Mouse (Mus musculus) cerebellum, adult 18-20 months (tissue): ENCODE measurements at regions not wholly inside any gene's neighbourhood (a gene's known extent, or its start where the extent isn't known, plus 50 kb on each side); places are given as distances from the start of the nearest gene placed in this dataset.

ENCODE experiments used
- DNase-seq, 2 experiments: peaks; one replicate each; pipeline ENCODE4 v3.0.0; 2021

DNA sequence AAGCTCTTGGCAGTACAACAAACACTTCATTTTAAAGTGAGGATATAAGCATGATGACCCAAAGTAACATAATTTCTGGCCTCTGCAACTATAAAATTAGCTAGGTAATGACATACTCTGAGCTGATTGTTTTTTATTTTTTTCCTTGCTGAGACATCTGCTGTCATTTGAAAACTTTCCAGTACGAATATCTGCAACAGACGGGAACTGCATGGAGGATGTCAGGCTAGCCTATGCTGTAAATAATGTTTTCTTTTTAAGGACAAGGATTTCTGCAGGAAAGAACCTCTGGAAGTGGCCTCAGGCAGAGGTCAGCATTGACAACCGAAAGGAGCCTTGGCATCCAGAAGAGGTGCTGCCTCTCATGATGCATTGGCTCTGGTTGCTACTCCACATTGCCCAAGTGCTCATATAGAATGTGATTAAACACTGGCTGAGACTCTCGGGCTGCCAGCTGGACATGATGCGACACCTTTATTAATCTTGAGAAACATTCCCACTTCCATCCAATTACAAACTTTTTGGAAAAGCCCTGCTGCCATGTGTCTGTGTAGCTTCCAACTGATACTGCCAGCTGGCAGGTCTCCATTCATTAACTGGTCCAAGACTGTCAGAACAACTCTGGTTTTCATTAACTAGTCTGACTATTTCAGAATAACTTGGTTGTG, 837.9 kb downstream of the Ryr2 start:
- DNase-seq = peak; percentile 21 to 37

DNA sequence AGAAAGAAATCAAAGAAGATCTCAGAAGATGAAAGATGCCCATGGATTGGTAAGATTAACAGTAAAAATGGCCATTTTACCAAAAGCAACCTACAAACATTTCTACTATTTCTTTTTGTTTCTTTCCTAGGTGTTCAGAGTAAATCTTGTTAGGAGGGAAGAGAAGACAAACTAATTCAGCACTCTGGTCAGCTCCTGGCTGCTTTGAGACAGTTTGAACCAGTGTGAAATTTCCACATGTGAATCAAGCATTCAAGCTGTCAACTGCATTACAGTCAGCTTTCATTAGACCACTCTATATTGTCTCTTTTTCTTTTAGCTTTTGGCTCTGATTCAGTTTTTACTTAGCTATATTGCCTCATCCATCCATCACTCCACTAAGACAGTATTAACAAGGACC, 859.2 kb downstream of the Ryr2 start:
- DNase-seq = no peak

DNA sequence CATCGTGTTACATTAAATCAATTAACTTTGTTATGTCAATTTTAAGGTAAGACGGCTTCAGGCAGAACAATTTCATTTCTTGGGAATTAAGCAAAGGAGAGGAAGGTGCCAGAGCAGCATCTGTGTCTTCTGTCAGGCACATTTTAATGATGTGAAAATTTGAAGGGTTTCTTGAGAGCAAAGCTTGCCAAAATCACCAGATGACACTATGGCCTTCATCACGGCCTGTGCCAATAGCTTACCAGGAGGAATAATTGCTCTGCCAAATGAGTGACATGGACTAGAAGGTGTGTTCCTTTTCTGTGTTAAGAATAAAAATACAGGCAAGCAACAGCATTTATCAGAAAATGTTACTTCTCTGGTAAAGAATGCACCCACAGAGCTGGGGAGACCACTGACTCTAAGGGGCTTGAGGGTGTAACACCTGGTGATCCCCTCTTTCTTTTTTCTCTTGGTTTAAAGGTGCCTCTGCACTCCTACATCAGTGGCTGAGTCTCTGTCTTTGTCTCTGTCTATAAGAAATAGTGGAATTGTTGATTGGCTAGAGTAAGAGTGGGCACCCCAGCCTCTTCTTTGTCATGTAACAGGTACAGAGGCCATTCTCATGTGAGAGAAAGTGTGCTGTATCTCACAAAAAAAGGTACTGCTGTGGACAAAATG, 856.2 kb upstream of the Chrm3 start:
- DNase-seq = peak; percentile 67

DNA sequence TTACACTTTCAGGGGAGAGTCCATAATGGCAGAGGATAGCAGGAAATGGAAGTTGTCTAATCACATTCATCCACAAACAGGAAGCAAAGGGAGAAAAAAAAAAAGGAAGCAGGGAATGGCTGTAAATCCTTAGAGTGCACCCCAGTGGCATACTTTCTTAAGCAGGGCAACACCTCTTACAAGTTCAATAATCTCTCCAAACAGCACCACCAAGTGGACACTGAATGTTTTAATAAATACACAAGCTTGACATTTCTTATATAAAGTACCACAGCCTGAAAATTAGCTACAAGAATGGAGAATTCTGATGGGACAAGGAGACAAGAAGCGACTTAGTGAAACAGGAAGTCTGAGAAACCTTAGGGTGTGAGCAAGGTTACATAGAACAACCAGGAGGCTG, 849.5 kb upstream of the Chrm3 start:
- no peak for DNase-seq

DNA sequence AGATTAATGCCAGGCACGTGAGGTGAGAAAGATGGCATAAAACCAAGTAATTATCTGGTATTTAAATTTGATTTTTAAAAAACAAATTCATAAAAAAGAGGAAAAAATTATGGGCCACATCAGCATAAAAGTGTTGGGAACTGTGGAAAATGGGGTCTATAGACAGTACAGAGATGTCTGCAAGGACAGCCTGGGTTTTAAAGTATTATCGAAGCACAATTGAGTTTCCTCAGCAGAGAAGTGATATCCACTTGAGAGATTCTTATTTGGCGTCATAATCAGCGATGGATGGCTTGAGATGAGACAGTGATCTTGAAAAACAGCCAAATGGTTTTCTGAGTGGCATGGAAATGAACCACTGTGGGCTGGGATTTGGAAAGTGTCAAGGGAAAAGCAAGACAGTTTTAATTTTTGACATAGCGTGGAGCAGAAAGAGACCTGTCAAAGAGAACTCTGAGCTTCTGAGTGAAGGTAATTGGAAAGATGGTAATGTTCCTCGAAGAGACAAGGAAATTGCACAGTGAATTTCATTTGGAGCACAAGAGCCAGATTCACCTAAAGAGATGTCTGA, 844.7 kb upstream of the Chrm3 start:
- no peak for DNase-seq

DNA sequence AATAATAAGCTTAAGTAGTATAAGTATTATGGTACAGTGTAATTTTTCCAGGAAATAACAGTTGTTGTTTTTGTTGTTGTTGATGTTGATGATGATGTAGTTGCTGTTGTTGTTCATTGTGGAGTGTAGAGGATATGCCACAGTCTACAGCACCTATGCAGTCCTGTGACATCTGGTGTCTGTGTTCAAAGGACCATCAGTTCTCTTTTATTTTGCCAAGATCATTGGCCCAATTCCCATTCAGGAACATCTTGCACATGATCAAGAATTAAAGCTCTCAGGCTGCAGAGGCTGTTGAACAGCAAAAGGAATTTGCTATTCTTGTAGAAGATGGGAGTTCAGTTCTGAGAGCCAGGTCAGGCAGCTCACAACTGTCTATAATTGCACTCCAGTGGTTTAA, 841.3 kb upstream of the Chrm3 start:
- no peak for DNase-seq

DNA sequence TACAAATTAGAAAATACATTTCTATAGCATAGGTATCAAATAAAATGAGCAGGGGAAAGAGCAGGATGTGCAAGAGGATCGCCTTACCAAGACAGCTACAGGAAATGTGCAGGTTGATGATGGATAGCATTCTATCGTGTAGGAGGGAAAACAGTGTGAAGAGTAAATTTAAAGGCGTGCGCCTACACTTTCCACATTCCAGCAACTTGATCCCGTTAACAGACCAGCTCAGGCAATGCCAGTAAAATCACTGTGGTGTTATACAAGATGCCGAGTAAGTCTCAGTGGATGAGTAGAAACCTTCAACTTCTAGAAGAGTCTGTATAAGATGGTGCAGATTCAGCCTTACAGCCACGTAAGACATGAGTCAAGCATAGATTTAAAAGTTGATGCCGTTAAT, 831.8 kb upstream of the Chrm3 start:
- DNase-seq = no peak

DNA sequence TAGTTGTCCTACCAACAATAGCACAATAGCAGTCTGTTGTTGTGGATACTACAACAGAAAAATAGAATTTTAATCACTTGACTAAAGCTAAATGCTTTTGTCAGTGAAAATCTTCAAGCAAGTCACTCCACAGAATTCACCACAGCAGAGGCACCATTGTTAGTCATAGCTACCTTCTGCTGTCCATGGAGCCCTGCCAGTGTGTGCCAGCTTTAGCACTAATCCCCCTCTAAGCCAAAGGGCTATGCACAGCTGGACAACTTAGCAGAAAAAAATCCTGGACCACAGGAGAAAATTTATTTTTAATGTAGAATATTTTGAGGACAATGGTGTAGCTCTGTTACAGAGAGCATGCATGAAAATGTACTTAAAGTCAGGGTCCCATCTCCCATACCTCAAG, 820.5 kb upstream of the Chrm3 start:
- DNase-seq = no peak

DNA sequence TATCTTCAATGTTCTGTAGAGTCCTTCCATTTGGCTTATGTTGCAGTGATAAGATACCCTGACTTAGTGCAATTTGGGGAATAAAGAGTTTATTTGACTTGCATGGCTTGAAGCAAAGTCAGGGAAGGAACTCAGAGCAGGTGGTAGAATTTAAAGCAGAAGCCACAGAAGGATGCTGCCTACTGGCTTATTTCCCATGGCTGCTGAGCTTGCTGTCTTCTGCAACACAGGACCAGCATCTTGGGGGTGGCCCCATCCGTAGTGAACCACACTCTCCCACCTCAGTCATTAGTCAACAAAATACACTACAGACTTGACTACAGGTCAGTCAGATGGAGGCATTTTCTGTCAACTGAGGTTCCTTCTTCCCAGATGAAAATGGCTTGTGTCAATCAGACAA, 819.7 kb upstream of the Chrm3 start:
- DNase-seq = no peak

DNA sequence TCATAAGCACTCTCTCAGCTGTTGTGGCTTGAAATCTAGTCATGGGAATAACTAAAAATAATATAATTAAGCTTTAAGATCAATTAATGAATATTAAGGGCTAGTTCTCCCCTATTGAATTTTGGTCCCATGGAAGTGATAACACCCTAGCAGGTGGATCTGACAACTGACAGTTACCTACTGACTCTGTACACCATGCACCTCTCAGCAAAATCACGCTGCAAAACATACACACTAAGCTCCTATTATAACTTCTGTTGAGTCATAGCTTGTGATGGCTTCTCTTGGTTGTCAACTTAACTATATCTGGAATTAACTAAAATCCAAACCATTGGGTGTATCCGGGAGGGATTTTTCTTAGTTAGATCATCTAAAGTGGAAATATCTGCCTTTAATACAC, 817.9 kb upstream of the Chrm3 start:
- DNase-seq = no peak

DNA sequence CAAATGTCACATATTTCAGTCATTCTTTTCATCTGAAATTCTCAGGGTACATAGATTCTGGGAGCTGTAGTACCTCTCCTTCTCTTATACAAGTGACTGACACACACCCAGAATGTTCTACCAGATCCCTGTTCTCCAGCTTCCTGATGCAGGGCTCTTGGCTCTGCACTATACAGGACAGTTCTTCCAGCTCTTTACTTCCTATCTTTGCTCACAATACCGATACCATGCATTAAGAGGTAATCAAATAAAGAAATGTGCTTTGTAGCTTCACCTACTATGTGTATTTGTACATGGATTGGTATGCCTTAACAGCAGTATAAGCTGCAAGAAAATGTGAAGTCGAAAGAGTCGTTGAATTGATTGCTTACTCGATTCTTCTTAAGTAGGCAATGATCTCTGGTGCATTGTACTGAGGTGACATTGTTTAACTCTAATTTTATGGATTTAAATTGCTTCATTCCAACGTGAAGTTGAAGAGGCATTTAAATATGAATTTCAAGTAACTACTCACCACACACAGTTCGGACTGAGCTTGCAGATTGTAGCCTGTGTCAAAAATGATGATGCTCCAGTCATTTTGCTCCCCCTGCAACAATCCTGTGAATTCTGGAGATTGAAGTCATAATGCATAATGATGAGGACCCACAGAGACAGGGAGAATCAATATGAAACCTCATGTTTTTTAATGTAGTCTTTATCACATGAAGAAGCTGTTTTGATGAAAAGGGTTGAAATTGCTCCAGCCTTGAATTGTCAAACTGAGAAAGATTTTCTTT, 817.2 kb upstream of the Chrm3 start:
- no peak for DNase-seq

DNA sequence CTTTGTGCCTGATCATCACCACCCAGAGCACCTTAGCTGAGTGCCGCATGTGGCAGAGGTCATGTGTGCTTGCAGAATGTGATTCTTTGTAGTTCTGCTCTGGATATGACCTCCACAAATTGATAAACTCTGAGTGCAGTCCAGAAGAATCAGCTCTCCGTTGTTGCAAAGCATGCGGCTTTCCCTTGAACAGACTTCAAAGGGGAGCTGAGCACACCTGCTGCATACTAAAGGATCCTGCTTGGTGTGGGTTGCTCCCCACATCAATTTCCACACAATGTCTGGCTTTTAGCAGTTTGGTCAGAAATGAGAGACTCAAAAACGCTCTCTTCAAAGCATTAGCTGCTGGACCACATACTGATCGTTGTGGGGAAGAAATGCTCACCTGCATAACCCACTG, 806.5 kb upstream of the Chrm3 start:
- DNase-seq = no peak

DNA sequence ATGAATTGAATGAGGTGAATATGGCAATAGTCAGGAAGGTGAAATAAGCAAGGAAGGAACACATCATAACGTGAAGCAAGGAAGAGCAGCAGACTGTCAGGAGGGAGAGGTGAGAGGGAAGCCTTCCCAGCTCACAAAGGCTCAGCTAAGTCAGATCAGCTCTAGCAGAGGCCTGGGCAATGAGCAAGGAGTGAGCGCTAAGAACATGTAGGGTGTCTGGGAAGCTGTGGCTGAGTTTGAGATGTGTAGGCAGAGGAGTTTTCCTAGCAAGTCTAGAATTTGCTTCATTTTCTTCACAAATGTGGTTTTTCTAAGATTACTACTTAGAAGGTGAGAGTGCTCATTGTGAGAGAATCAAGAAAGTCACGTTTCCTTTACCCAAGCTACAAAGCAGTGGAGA, 803.5 kb upstream of the Chrm3 start:
- DNase-seq = no peak

DNA sequence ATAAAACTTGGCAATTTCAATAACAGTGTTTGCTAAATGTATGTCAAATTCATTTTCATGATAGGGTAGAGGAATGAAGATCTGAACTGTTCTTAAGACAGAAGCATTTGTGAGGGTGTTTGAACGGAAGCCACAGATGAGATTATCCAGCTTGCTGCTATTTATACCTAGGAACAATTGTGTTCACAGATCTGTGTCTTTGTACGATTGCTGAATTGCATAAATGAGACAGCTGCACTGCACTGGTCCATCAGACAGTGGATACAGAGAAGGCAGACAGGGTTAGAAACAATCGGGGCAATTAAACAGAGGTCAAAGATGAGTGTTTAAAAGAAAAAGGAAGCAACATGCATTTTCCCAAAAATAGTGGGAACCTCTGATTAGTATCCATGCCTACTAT, 786.6 kb upstream of the Chrm3 start:
- no peak for DNase-seq

DNA sequence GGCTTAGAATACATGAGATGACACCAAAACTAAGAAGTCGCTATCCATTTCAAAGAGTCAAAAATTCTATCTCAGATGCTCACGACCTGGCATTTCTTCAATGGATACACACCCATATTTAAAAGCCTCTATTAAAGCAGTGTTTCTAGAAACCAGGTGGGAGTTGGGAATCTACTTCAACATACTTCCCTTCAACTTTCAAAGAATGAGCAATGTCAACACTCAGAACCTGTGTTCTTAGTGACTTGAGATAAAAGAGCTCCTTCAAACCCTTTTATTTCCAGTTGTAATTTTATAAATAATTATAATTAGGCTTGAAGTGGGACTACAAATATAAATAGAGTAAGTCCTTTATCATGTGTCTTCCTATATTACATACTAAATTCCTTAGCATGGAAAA, 747.0 kb upstream of the Chrm3 start:
- DNase-seq = no peak

DNA sequence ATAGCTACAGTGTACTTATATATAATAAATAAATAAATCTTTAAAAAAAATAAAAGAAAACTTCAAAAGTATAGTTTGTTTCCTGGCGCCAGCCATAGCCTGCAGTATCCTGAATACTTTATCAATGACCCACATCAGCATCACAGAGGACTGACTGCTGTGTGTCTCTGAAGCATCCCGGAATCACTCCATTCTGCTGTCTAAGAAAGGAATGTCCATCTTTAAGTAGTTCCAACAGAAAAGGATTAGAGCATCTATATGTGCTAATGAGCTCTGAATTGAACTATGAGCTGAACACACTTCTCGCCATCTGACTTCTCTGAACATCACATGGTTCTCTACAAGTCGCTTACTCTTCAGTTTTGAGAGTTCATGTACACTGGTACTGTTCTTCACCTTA, 745.8 kb upstream of the Chrm3 start:
- DNase-seq = no peak

DNA sequence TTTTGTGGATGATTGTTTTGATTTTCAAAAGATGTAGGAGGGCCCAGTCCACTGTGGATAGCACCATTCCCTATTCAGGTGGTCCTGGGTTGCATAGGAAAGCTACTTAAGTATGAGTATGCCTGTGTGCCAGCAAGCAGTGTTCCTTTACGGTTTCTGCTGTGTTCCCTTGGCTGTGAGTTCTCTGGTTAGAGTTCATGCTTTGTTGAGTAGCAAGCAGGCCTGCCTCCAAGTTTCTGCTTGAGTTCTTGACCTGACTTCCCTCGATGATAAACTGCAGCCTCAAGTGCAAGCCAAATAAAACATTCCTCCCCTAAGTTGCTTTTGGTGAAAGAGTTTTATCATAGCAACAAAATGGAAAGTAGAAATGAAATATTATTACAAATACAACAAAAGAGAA, 744.9 kb upstream of the Chrm3 start:
- DNase-seq = no peak

DNA sequence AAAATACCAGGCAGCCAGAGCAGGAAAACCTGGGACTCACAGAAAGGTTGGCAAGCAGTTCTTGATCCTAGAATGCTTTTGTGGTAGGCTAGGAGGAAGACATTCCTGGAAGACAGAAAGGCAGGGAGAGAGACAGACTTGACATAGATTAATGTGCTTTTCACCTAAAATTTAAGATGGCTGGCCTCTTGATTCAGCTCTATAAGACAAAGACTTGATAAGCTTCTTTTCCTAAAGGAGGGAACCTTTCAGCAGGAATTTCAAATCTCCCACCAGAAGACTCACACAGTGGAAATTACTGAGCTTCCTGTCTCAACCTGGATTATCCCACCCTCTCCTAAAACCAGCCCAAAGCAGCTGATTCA, 738.9 kb upstream of the Chrm3 start:
- no peak for DNase-seq

DNA sequence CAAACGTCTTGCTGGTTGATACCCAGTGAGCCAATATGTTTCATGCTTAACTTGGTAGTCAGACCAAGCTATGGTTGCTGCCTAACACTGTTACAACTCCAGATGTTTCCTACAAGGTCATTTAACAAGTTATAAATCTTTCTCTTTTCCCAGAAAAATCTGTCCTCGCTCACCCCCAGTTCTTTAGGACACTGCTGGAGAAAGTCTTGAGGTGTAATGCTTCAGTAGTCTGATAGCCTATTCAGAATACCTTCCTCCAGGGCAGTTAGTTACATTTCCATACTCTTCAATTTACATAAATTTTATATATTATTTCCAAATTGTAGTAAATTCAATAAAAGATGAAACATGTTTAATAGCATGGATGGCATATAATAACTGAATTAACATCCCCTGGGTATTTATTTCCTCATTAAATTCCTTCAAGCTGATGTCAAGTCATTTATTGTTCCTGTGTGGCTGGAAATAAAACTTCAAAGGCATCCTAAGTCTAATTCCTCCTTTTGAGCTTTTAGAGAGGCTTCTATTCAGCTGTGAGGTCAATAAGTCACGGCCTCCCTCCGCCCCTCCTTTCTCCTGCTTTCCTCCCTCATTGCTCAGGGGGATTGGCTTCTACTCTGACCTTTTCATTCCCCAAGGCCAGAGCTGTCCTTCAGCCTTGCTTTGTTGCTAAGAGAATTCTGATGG, 738.4 kb upstream of the Chrm3 start:
- DNase-seq = no peak

DNA sequence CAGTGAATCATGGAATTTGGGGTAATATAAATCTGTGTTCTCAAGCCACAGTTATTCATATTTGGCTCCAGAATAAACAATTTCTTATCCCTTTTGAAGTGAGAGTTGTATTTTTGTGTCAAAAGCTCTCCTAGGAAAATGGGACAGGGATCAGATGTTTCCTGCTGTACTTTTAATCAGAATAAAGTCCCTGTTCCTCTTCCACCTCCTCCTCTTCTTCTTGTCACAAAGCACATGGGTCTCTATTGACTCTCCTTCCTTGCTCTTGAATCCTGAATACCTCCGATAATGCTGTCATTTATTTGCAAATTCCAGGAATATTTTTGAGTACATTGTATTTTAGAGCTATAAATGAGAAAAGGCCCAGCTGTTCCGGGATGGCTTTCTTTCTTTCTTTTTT, 732.3 kb upstream of the Chrm3 start:
- no peak for DNase-seq
